Mouse (Mus musculus) thymus, postnatal 25 days (tissue): ENCODE results near the gene Tenm2.

ENCODE experiments used
- DNase-seq: peaks from one replicate; pipeline ENCODE4 v3.0.0; 2022

The Tenm2 gene

GRCm38 (mm10) chr11:36557316-36557715, 678.4 kb downstream of the Tenm2 start:
- DNase-seq: no peak

GRCm38 (mm10) chr11:36553286-36553685, 682.5 kb downstream of the Tenm2 start:
- no peak for DNase-seq

- DNase-seq: no peak
These were observed 685.1 kb downstream of the Tenm2 start for GRCm38 (mm10) chr11:36550649-36551048.

GRCm38 (mm10) chr11:36549398-36550139, 686.2 kb downstream of the Tenm2 start:
- no peak for DNase-seq

GRCm38 (mm10) chr11:36548139-36548538, 687.6 kb downstream of the Tenm2 start:
- DNase-seq: no peak

- DNase-seq: no peak
These were observed 697.6 kb downstream of the Tenm2 start for GRCm38 (mm10) chr11:36538144-36538543.

- DNase-seq: no peak
These were observed 698.1 kb downstream of the Tenm2 start for GRCm38 (mm10) chr11:36537573-36538133.

- DNase-seq: no peak
These were observed 700.2 kb downstream of the Tenm2 start for GRCm38 (mm10) chr11:36535591-36535990.

- DNase-seq: no peak
These were observed 704.1 kb downstream of the Tenm2 start for GRCm38 (mm10) chr11:36531614-36532013.

GRCm38 (mm10) chr11:36527509-36527908, 708.3 kb downstream of the Tenm2 start:
- no peak for DNase-seq

GRCm38 (mm10) chr11:36526381-36526780, 709.4 kb downstream of the Tenm2 start:
- DNase-seq: peak; percentile 11

GRCm38 (mm10) chr11:36512468-36512867, 723.3 kb downstream of the Tenm2 start:
- no peak for DNase-seq

GRCm38 (mm10) chr11:36508312-36508711, 727.5 kb downstream of the Tenm2 start:
- DNase-seq: no peak

- DNase-seq: no peak
These were observed 740.7 kb downstream of the Tenm2 start for GRCm38 (mm10) chr11:36494898-36495548.

GRCm38 (mm10) chr11:36492274-36492673, 743.5 kb downstream of the Tenm2 start:
- DNase-seq: no peak

- DNase-seq: no peak
These were observed 745.7 kb downstream of the Tenm2 start for GRCm38 (mm10) chr11:36490085-36490484.

GRCm38 (mm10) chr11:36488666-36489065, 747.1 kb downstream of the Tenm2 start:
- DNase-seq: no peak

GRCm38 (mm10) chr11:36486092-36486491, 749.7 kb downstream of the Tenm2 start:
- no peak for DNase-seq

- DNase-seq: no peak
These were observed 751.2 kb downstream of the Tenm2 start for GRCm38 (mm10) chr11:36484466-36485069.

GRCm38 (mm10) chr11:36482136-36482535, 753.6 kb downstream of the Tenm2 start:
- DNase-seq: no peak

- DNase-seq: no peak
These were observed 754.2 kb downstream of the Tenm2 start for GRCm38 (mm10) chr11:36481524-36481923.

- no peak for DNase-seq
These were observed 754.7 kb downstream of the Tenm2 start for GRCm38 (mm10) chr11:36481086-36481485.

- no peak for DNase-seq
These were observed 765.8 kb downstream of the Tenm2 start for GRCm38 (mm10) chr11:36469811-36470551.
